Mouse (Mus musculus): Measurements from ENCODE around the gene Try10. TPM values are rescaled to one million over a fixed set of nuclear protein-coding genes. Genes with fewer than 3 reads are reported as not detected.

Try10 gene
- total RNA-seq (2023): not detected

GRCm38 (mm10) chr6:41353932-41354331 is at the start of gene Try10:
Gene Try10 (plus strand): TSS chr6:41354105.

GRCm38 (mm10) chr6:41316741-41317140 is 37.2 kb upstream of the Try10 start, which contains the start of gene Try5:
Gene Try5 (minus strand): TSS chr6:41316841.

GRCm38 (mm10) chr6:41377578-41377977 is 23.7 kb downstream of the Try10 start, which contains the start of gene Prss3:
Gene Prss3 (minus strand): TSS chr6:41377678.

GRCm38 (mm10) chr6:41392056-41392455 is 38.2 kb downstream of the Try10 start, which contains the start of gene Gm5771:
Gene Gm5771 (plus strand): TSS chr6:41392356.

Other genes with a start within 250 kb of the Try10 start
- gene Try4, start 51.8 kb upstream of the Try10 start, total RNA-seq (2023): not detected
- 1 to 10 TPM in 1 of 2 experiments, not detected in 1; 1.4 TPM for gene Try5, start 37.3 kb upstream of the Try10 start, total RNA-seq (2023)
- gene Prss3, start 23.6 kb downstream of the Try10 start, total RNA-seq (2023): not detected
- gene Gm5771, start 38.3 kb downstream of the Try10 start, total RNA-seq (2023): not detected
- not detected for gene Gm10334, start 92.0 kb downstream of the Try10 start, total RNA-seq (2023)
- gene Prss1, start 104.8 kb downstream of the Try10 start, total RNA-seq (2023): not detected
- gene Prss2, start 167.7 kb downstream of the Try10 start, total RNA-seq (2023): 1 to 10 TPM in 1 of 2 experiments, not detected in 1; 1.8 TPM